Mouse (Mus musculus) hematopoietic stem cell, adult 5-6 weeks (primary cell): ENCODE data around the gene Crtc1. TPM values are rescaled to one million over a fixed set of nuclear protein-coding genes. Genes with fewer than 3 reads are reported as not detected.

Experiments used
- ATAC-seq, 2 experiments: fragments of 125-278 bp in 1 of 2; replicated peaks in 1 of 2; 2 replicates each; pipeline ENCODE4 v1.8.0; 2016 to 2017; ENCODE audit warnings: inconsistent platforms in 2 of 2, mild to moderate bottlenecking in 2 of 2, moderate number of reproducible peaks in 2 of 2, low read depth in 1 of 2, moderate TSS enrichment in 1 of 2; ENCODE audit not compliant: low FRiP score in 2 of 2, poor library complexity in 2 of 2, severe bottlenecking in 2 of 2, insufficient read depth in 1 of 2, low TSS enrichment in 1 of 2
- total RNA-seq: library from RNA; stranded (forward); fragments of 172-1452, 232-1000 nt; gene quantifications from 2 replicates; pipeline ENCODE4 v1.2.3, GENCODE M21; 2017

The Crtc1 gene
- total RNA-seq, 1 experiment from 2014 or later: 7.1 TPM

DNA sequence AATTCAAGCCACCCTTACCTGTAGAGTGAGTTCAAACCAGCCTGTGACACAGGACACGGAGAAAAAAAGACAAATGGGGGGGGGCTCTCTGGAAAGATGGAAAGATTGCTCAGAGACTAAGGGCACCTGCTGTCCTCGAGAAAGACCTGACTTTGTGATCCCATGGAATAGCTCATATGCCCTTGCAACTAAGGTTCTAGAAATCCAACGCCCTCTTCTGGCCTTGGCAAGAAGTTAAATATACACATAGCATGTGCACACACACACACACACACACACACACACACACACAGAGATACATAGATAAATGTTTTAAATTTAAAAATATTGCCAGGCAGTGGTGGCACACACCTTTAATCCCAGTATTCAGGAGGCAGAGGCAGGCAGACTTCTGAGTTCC, 867 bp upstream of the Crtc1 start:
- ATAC-seq: no peak

DNA sequence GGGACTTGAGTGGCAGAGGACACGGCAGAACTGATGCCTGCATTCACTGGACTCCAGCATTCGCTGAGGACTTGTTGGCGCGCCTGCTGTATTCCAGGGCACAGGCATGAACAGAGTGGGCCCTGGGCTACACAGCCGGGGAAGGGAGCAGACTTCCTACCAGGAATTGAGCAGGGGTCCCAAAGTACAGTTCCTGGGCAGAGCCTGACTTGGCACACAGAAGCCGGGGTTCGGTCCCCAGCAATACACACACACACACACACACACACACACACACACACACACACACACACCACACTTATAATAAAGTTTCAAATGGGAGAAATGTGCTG, 435 bp upstream of the Crtc1 start:
- no peak for ATAC-seq

DNA sequence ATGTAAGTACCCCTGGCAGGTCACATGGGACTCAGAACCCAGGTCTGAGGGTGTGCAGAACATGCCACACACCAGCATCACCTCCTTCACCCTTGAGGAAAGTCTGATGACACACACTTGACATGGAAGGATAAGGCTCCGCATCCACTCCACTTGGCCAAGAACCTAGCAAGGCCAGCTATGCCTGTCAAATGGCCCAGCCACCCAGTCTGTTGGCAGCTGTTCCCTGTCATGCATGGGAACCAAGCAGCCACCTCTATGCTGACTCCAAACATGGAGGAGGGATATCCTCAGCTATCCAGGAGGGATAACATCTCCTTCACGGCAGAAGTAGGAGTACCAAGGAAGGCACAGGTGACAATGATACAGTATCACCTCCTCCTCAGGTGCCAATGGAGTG, 956 bp downstream of the Crtc1 start:
- ATAC-seq: no peak

DNA sequence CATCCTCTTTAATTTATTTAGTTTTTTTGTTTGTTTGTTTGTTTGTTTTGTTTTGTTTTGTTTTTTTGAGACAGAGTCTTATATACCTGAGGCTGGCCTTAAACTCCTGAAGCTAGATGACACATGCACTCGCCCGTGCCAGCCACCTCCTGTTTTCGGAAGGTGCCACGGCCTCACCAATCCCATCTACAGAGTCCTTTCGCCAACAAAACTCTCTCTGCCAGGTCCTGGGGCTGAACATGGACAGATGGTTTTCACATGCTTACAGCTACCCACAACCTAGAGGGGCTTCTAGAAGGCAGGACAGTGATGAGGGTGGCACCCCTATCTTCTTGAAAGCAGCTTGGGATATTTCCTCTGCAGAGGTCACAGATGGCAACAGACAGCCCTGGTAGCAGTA, 4.2 kb downstream of the Crtc1 start:
- no peak for ATAC-seq

DNA sequence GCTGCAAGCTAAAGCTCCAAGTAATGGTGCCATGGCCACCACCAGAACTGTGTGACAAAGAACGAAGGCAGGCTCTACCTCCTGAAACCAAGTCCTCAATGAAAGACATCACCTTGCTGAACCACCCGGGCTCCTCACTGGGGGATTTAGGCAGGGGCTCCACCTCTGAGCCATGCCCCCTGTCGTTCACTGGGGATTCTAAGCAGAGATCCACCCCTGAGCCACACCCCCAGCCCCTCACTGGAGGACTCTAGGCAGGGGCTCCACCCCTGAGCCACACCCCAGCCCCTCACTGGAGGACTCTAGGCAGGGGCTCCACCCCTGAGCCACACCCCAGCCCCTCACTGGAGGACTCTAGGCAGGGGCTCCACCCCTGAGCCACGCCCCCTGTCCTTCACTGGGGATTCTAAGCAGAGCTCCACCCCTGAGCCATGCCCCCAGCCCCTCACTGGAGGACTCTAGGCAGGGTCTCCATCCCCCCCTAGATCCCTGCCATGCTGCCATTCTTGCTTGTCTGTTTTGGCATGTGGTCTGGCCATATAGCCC, 6.3 kb downstream of the Crtc1 start:
- no peak for ATAC-seq

DNA sequence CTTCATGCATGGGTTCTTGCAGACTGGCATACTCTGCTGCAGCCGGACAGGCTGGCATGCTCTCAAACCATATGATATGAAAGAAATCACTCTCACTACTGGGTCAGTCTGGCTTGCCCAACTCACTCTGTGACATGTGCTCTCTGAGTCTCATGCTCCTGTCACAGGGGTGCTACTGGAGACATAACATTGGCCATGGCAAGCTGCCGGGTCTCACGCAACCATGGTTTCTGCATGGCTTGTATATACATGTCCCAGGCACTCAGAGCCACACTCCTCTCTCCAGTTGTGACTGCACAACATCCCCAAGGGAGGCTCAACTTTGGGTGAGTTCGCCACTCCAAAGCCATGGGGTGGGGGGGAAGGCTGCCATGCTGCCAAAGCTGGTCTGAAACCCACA, 8.2 kb downstream of the Crtc1 start:
- ATAC-seq: no peak

DNA sequence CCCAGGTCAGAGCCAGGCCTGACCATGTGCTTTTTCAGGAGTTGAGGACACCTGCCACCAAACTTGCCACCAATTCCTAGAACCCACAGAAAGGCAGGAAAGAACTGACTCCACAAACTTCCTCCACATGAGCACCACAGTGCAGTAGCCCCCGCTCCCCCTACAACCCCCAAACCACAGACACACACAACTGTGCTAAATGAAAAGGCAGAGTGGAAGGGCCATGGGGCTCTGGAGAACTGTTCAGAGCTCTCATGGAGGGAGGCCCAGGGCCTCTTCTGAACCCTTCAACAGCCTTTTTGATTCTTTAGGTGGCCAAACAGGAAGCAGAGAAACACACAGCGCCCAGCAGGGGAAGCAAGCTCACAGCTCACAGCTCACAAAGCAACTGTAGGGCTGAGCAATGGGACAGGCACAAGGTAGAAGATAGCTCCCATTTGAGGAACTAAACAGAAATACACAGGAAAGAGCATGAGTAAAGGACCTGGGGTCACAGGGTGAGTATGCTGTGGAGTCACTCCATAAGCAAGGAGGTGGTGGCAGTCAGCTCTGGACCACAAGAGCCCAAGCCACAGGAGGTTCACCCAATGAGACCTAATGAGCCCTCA, 13.0 kb downstream of the Crtc1 start:
- ATAC-seq: peak; percentile 76 to 78

DNA sequence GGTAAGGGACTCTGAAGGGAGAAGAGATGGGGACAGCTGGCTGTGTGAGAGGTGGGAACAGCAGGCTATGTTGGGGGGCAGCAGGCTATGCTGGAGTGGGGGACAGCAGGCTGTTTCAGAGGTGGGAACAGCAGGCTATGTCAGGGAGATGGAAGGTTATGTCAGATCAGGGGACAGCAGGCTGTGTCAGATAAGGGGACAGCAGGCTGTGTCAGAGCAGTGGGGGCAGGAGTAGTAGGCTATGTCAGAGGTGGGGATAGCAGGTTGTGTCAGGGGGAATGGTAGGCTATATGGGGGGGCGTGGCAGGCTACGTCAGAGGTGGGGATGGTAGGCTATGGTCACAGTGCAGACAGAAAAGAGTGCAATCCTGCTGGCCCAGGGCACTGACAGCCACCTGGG, 16.7 kb downstream of the Crtc1 start:
- ATAC-seq: no peak

DNA sequence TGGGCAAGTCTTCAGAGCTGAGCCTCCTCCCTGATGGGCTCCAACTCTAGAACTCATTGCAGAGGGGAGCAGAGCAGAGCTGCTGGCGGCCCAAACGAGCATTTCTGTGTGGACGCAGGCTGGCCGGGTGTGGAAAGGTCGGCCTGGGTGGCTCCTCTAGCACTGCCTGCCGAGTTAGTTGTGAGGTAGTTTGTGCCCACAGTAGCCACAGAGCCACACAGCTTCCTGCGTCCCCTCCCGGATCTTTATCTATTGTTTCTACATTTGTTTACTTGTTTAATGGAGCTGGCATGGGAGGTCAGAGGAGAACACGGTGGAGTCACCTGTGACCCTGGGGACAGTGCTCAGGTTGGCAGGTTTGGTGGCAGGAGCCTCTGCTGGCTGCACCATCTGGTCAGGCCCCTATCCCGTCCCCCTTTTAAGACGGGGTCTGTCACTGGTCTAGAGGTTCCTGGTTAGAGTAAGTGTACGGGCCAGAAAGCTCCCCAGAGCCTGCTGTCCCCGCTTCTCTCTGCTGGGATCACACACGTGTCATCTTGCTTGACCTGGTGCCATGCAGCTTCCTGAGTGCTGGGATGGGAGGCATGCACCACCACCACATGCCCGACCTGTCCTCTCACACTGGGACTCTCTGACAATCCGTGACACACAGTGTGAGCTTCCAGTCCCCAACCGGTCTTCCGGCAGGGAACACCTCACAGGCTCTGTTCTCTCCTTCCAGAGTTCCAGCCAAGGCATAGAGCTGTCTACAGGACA, 17.9 kb downstream of the Crtc1 start:
- no peak; a peak in 1 of 4 replicates for ATAC-seq

DNA sequence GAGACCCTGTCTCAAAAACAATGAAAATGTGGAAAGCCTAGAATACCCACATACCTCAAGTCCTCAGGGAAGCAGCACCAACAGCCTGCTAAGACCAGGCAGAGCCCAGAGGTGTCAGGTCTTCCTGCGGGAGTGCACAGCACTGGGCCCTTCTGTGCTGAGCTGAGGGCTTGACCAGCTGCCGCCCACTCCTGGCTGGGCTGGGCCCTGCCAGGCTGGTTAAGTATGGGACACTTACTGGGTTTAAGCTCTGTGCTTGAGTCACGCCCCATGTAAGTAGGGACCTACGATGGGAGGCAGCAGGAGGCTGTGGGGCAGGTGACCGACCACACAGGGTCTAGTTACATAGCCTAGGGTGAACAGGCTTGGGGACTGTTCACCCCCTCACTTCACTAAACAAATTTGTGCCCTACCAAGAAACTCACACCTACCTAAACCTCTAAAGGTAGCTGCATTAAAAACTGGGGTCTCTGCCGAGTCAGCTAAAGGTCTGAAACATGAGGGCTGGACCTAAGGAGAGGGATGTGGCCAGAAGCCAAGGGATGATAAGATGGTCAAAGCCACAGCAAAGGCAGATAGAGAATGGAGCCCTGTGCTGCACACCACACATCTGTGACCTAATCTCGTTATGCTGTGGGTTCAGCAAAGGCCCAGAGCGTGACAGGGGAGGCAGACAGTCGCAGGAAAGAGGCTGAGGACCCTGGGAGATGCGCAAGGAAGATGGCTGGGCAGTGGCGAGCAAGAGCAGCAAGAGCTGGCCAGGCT, 19.3 kb downstream of the Crtc1 start:
- ATAC-seq: no peak

DNA sequence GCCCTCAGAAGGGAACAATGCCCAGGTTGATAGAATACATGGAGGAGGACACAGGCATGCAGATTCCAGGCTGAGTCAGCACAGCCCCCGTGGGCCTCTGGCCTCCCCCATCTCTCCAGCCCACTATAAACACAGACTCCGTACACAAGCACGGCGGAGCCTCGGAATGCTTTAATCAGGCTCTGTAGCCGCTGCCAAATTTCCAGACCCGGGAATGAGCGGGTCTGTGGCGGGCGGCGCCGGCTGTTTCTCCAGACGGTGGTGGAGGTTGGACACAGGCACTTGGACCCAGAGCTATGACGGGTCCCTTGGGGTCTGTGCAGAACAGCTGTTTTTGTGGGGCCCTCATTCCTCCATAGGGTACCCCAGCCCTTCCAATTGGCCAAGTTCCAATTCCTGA, 20.4 kb downstream of the Crtc1 start:
- ATAC-seq: no peak

DNA sequence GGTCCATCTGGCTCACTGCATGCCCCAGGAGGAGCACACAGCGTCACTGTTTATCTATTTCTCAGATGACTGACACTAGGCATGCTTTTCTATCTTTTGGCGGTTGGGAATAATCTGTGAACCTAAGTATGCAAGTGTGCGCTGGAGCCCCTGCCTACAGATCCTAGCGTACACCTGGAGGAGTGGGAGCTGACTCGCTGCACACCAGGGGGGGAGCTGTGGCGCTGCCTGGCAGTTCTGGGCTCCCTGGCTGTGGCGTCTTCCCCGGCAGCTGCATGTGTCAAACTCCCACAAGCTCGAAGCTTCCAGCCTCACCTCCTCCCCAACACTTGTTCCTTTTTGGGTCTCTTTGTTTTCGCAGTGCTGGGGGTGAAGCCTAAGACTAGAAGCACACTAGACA, 21.5 kb downstream of the Crtc1 start:
- no peak for ATAC-seq

DNA sequence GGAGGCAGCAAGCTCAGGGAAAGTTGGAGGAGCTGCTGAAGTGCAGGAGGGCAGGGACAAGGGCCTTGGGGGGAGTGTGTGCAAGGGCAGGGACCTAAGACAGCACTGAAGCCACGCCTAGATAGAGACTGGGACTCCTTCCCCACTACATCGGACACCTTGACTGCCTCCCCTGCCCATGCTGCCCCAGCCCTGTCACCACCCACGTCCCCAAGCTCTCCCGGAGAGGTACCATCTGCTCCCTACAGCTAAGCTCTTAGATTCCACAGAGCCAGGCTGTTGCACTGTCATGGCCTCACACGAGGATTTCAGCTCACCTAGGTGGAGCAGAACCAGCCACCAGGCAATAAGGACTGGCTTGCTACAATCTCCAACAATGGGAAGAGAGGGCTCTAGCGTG, 22.4 kb downstream of the Crtc1 start:
- ATAC-seq: no peak

DNA sequence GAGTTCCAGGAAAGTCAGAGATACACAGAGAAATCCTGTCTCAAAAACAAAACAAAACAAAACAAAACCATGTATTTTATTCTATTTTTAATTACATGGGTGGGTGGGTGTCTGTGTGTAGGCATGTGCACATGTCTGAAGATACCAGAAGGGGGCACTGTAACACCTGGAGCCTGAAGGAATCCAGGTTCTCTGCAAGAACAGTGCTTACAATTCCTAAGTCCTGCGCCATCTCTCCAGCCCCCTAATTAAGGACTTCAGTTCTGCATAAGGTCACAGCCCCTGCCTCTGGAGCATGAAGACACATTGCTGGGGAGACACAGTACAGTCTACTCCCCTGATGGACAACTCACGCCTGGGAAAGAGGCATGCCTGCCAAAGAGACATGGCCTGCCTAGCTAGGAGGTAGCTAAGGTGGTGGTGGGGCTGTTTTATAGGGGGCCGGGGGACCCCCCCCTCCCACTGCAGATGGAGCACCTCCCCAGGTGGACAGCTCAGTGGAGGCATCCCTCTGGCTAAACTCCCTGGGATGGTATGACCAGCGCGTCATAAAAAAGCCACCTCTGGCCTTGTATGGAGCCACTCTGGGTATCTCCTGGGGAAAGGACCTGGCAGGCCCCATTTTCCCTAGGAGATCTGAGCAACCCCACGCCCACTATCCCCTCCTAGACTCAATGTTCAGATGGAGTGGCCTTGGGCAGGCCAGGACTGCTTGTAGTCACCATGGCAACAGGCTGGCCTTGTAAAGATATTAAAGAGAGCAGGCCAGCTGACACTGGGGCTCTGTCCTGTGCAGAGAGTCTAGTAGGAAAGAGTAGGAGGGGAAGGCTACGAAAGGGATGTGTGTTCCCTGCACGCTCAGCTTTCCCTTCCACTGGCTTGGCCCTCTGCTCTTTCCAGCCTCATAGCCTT, 23.6 kb downstream of the Crtc1 start:
- peak in 1 of 2 experiments; percentile 48; a peak in 1 of 4 replicates for ATAC-seq

DNA sequence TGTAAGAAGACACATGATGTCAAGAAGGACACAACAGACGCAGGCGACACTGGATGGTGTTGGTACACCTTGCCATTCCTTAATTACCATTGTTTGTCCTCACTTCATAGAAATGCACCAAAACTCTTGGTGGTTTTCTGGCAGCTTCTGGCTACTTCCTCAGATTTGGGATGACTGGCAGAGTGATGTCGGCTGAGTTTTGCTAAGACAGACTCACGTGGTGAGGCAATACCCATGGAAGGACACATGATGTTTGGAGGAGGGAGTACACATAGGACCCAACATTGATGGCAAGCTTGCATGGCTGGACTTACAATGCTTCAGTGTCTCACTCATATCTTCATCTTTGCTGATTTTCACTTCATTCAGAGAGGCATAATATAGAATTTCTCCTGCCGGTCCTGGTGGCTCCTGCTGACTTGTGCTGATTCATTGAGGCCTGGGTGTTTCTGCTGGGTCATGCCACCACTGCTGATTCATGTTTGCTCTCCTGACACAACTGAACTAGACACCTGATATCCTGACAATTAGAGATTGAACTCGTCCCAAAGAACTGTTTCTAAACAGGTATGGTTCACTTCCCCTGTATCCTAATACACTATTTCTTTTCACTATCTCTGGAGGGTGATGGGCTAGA, 25.0 kb downstream of the Crtc1 start:
- ATAC-seq: no peak

DNA sequence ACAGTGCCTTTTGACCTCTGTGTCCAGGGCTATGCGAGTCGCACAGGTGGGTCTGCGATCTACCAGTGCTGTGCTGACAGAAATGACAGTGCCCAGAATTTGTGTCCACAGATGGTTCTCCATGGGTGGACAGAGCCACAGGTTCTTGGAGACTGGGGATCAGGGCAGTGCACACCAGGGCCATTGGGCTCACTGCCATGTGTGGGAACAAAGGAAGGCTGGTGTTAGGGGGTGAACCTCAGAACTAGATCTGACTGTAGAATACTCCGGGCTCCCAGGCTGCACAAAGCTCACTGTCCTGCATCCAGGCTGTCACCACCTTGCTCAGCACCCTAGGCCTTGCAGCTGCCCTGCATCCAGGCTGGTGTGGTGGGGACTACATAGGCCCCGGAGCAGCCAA, 29.1 kb downstream of the Crtc1 start:
- ATAC-seq: no peak

DNA sequence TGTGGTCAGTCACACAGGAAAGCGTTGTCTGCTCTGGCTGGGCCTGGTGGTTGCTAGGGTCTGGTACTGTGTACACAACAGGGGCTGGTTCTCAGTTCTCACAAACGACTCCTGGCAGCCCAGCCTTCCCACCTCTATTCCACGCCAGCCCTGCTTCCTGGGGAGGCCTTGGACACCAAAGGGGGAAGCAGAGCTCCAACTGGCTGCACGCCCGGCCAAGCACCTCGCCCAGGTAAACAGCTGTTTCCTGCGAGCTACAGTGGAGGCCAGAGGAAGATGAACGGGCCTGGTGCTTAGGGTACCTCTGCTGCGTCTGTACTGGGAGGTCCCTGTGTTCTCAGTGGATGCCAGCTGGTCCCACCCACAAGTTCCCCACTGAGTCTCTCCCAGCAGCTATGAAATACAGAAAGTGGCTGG, 29.9 kb downstream of the Crtc1 start:
- ATAC-seq: peak in 1 of 2 experiments; percentile 40; a peak in 2 of 4 replicates
